Mouse (Mus musculus) heart, embryonic 11.5 days (tissue): ENCODE data around the gene Ptchd1. TPM values are rescaled to one million over a fixed set of nuclear protein-coding genes. Genes with fewer than 3 reads are reported as not detected.

Experiments used
- ATAC-seq: fragments of 200-750 bp; cut with Nextera tagmentation; replicated peaks from 2 replicates; pipeline ENCODE4 v1.8.0; 2017; ENCODE audit warnings: moderate library complexity; ENCODE audit not compliant: insufficient number of reproducible peaks, low FRiP score, low TSS enrichment
- H3K27ac ChIP-seq: fragments of 300-500 bp; sonication (generic); 2 replicates; pipeline ENCODE4 v1.5.1; 2014; ENCODE audit warnings: mild to moderate bottlenecking, low read depth, low read length
- H3K27me3 ChIP-seq: fragments of 300-500 bp; sonication (generic); 2 replicates; pipeline ENCODE4 v1.6.1; 2014; ENCODE audit warnings: mild to moderate bottlenecking, low read length, mixed read lengths; ENCODE audit not compliant: control insufficient read depth, insufficient read depth
- H3K36me3 ChIP-seq: fragments of 300-500 bp; sonication (generic); 2 replicates; pipeline ENCODE4 v1.6.1; 2014; ENCODE audit warnings: mild to moderate bottlenecking, low read length, moderate library complexity, mixed read lengths; ENCODE audit not compliant: control insufficient read depth, insufficient read depth
- H3K4me1 ChIP-seq: fragments of 300-500 bp; sonication (generic); 2 replicates; pipeline ENCODE4 v1.6.1; 2014; ENCODE audit warnings: low read length; ENCODE audit not compliant: control insufficient read depth, insufficient read depth
- H3K4me2 ChIP-seq: fragments of 300-500 bp; sonication (generic); 2 replicates; pipeline ENCODE4 v1.6.1; 2014; ENCODE audit warnings: mild to moderate bottlenecking, moderate library complexity
- H3K4me3 ChIP-seq: fragments of 300-500 bp; sonication (generic); 2 replicates; pipeline ENCODE4 v1.5.1; 2014; ENCODE audit warnings: low read depth, low read length
- H3K9ac ChIP-seq: fragments of 300-500 bp; sonication (generic); 2 replicates; pipeline ENCODE4 v1.6.1; 2014; ENCODE audit warnings: mild to moderate bottlenecking, low read depth, low read length, moderate library complexity
- H3K9me3 ChIP-seq: fragments of 300-500 bp; sonication (generic); replicated peaks from 2 replicates; pipeline ENCODE4 v1.6.1; 2016; ENCODE audit warnings: low read length; ENCODE audit not compliant: control insufficient read depth
- polyA plus RNA-seq: library from polyadenylated mRNA; unstranded; fragments of >200 nt; fragmentation: Nextera tagmentation; extraction: Ambion mirVana; gene quantifications from 2 replicates; pipeline ENCODE4 v1.2.1, GENCODE M21; 2014

The Ptchd1 gene
- polyA plus RNA-seq, 1 experiment from 2014 or later = 0.34 TPM

- no peaks in the 10 kb centered on the region for H3K4me1 ChIP-seq
- no peak overlapping the region for H3K4me2 ChIP-seq
- H3K9ac ChIP-seq = no peak overlapping the region
- H3K27ac ChIP-seq = no peak overlapping the region
- no peak overlapping the region for H3K4me3 ChIP-seq
- H3K36me3 ChIP-seq = no peaks in the 10 kb centered on the region
- H3K27me3 ChIP-seq = no peaks in the 10 kb centered on the region
- H3K9me3 ChIP-seq = no peaks in the 10 kb centered on the region
- ATAC-seq = no peak
Measured at GRCm38 (mm10) chrX:155543780-155544179, 79.8 kb downstream of the Ptchd1 start.

Other genes starting within 250 kb of the Ptchd1 start
- not detected in 2 replicates for gene Gm15155, start 927 bp upstream of the Ptchd1 start, polyA plus RNA-seq